Mouse (Mus musculus) midbrain, embryonic 11.5 days (tissue): ENCODE data around the gene Gm3667. TPM values are rescaled to one million over a fixed set of nuclear protein-coding genes. Genes with fewer than 3 reads are reported as not detected.
"Not testable (repeated sequence)": the region's sequence is repeated elsewhere in the genome, so short reads cannot be mapped to it uniquely, and the experiment has no call there.

Source experiments
- ATAC-seq: fragments of 200-750 bp; cut with Nextera tagmentation; 2 replicates; pipeline ENCODE4 v1.8.0; 2017; ENCODE audit warnings: moderate TSS enrichment, moderate library complexity; ENCODE audit not compliant: low FRiP score
- DNase-seq: peaks from one replicate; pipeline ENCODE4 v3.0.0; 2015; ENCODE audit warnings: low spot score; ENCODE audit errors: missing footprints
- H3K27ac ChIP-seq: fragments of 300-500 bp; sonication (generic); 2 replicates; pipeline ENCODE4 v1.5.1; 2014; ENCODE audit warnings: low read depth, low read length
- H3K27me3 ChIP-seq: fragments of 300-500 bp; sonication (generic); 2 replicates; pipeline ENCODE4 v1.6.1; 2014; ENCODE audit warnings: mild to moderate bottlenecking, low read length, moderate library complexity, mixed read lengths; ENCODE audit not compliant: control insufficient read depth, insufficient read depth
- H3K36me3 ChIP-seq: fragments of 300-500 bp; sonication (generic); 2 replicates; pipeline ENCODE4 v1.6.1; 2014; ENCODE audit warnings: mild to moderate bottlenecking, low read length, moderate library complexity, mixed read lengths; ENCODE audit not compliant: control insufficient read depth, insufficient read depth
- H3K4me1 ChIP-seq: fragments of 300-500 bp; sonication (generic); 2 replicates; pipeline ENCODE4 v1.6.1; 2014; ENCODE audit warnings: low read length; ENCODE audit not compliant: control insufficient read depth, insufficient read depth
- H3K4me2 ChIP-seq: fragments of 300-500 bp; sonication (generic); 2 replicates; pipeline ENCODE4 v1.6.1; 2014; ENCODE audit warnings: mild to moderate bottlenecking, moderate library complexity
- H3K4me3 ChIP-seq: fragments of 300-500 bp; sonication (generic); 2 replicates; pipeline ENCODE4 v1.5.1; 2014; ENCODE audit warnings: low read depth, low read length
- H3K9ac ChIP-seq: fragments of 300-500 bp; sonication (generic); 2 replicates; pipeline ENCODE4 v1.6.1; 2014; ENCODE audit warnings: low read length
- H3K9me3 ChIP-seq: fragments of 300-500 bp; sonication (generic); 2 replicates; pipeline ENCODE4 v1.6.1; 2016; ENCODE audit warnings: low read length; ENCODE audit not compliant: control insufficient read depth
- WGBS: fragments of 180-500 bp; shearing (Covaris S2); extraction: QIAGEN DNeasy Blood & Tissue Kit; methylation state at CpG from one replicate; pipeline ENCODE4 v1.1.7; 2014; 5-methylcytosine and 5-hydroxymethylcytosine counted together
- polyA plus RNA-seq: library from polyadenylated mRNA; unstranded; fragments of >200 nt; fragmentation: Nextera tagmentation; extraction: Ambion mirVana; gene quantifications from 2 replicates; pipeline ENCODE4 v1.2.1, GENCODE M21; 2014

The Gm3667 gene
- 1.8 and 2.1 TPM in 2 replicates for polyA plus RNA-seq

DNA sequence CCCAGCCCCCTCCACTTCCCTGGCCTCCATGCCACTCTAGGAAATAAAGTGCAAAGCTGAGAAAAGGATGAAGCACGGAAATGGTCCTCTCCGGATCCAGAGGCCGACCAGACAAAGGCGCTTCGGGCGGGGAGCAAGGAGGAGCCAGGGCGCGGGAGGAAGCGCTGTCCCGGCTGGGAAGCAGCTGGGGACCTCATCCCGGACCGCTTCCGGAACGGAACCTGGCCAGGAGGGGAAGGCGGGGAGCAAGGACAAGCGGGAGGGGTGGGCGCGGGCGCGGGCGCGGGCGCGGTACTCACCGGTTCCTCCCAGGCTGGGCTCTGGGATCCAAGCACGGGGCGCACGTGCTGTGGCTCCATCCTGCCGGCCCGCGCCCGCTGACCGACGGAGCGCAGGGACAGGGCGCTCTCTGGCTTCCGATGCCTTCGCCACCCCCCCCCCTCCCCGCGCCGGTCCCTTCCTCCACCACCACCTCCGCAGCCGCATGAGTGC lies at the start of gene Gm3667:
TSS of gene Gm3667 (minus strand) at position 442 of the 492 bp plus-strand sequence.
- H3K9me3 ChIP-seq, ATAC-seq: not testable (repeated sequence)

DNA sequence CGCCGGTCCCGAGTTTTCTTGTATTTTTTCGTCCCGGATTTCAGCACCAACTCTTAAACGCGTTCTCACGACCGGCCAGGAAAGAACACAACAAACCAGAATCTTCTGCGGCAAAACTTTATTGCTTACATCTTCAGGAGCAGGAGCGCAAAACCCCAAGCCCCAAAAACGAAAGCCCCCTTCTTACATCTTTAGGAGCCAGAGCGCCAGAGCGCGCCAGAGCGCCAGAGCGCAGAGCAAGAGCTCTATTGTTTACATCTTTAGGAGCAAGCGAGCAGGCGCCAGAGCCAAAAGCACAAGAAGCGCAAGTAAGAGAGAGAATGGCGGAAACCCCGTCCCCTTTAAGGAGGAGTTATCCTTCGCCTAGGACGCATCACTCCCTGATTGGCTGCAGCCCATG lies 10.1 kb upstream of the Gm3667 start:
- H3K9ac ChIP-seq, H3K36me3 ChIP-seq, DNase-seq, H3K4me3 ChIP-seq, H3K4me2 ChIP-seq, ATAC-seq, H3K4me1 ChIP-seq, H3K9me3 ChIP-seq, H3K27me3 ChIP-seq, H3K27ac ChIP-seq: not testable (repeated sequence)
- WGBS, result 95% methylated on average over 16 of the region's 24 CpGs

More for the DNA sequence above, at the start of gene Gm3667:
- not testable (repeated sequence) for H3K4me1 ChIP-seq, H3K27me3 ChIP-seq, H3K36me3 ChIP-seq, H3K27ac ChIP-seq
- 1% methylated on average over 11 of the region's 43 CpGs for WGBS
- peak; percentile 84 for DNase-seq
- Histone ChIP-seq H3K4me2 (peak within 1 kb of the TSS; percentile 44), H3K9ac (peak within 1 kb of the TSS; percentile 38; the same call in 1 of the 2 replicates), H3K4me3 (peak within 1 kb of the TSS; percentile 33)

DNA sequence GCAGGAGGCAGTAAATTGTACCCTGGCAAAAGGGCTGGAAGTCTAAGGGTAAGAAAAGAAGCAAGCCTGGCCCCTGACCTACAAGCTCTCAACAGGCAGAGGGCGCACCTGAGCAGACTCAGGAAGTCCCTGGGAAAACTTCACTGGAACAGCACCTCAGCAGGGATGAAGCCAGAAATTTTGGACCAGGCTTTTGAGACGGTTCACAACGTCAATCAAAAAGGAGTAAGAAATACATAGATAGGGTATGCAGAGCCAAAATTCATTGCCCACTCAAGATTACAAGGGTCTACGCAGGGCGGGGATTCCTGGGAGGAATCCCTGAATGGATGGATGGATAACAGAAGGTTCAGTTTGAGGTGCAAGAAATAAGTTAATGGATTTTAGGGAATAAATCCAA lies 951 bp downstream of the Gm3667 start:
- H3K4me3 ChIP-seq, ATAC-seq, H3K9me3 ChIP-seq, DNase-seq, H3K27ac ChIP-seq, H3K36me3 ChIP-seq, H3K27me3 ChIP-seq, H3K4me1 ChIP-seq, H3K9ac ChIP-seq: not testable (repeated sequence)
- 21% methylated on average over 3 of the region's 5 CpGs for WGBS
- H3K4me2 ChIP-seq, result peak overlapping the region; percentile 44; the same call in 1 of the 2 replicates

DNA sequence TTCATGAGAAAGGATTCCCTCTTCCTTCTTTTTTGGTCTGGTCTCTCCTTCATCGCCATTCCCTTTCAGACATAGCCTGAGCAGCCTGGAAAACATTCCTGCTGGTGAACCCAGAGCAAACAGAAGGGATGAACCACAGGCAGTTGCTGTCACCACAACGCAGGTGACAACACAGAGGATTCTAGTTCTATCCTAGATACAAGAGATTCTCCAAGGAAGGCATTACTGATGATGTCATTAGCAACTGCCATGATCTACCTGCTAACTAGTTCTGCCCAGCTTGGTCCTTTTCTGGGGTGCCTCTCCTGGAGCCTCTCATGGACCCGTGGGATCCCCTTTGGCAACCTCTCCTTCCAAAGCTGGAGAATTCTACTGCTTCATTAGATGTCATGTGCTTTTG lies 49.6 kb downstream of the Gm3667 start, which contains the start of gene Gm3642:
TSS of gene Gm3642 (minus strand) at position 101 of the 400 bp plus-strand sequence.
- not testable (repeated sequence) for H3K27ac ChIP-seq, H3K9ac ChIP-seq, H3K27me3 ChIP-seq, H3K4me2 ChIP-seq, H3K4me1 ChIP-seq, H3K9me3 ChIP-seq, DNase-seq, H3K4me3 ChIP-seq, ATAC-seq, H3K36me3 ChIP-seq
- no CpG with 5 or more reads among the region's 3 CpGs for WGBS

DNA sequence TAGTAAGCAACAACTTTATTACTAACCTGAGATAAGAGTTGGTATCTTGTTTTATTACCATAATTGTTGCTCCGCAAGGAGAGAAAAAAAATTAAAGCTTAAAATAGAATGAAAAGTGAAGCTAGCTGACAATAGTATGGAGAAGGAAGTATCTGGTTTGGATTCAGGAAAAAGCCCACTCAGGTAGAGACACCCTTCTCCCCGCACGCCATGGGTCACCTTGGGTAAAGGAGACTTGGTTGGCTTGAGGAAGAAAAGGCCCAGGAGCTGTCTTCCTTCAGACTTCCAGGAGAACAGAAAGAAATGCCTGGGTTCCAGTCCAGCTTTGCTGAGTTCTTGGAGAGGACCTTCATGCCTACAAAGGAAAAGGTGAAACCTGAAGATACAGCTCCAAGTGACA lies 66.5 kb downstream of the Gm3667 start:
- ATAC-seq, H3K36me3 ChIP-seq, H3K4me3 ChIP-seq, DNase-seq, H3K4me1 ChIP-seq, H3K27me3 ChIP-seq, H3K27ac ChIP-seq, H3K9ac ChIP-seq, H3K4me2 ChIP-seq, H3K9me3 ChIP-seq: not testable (repeated sequence)
- WGBS, result 90% methylated on average over 3 of the region's 3 CpGs

Other genes with a start within 250 kb of the Gm3667 start
- gene Gm10251, start 205.8 kb downstream of the Gm3667 start, polyA plus RNA-seq, result not detected in 2 replicates
- gene Gm8050, start 169.7 kb downstream of the Gm3667 start, polyA plus RNA-seq, result not detected in 2 replicates
- 6.0 and 7.7 TPM in 2 replicates for gene Gm3636, start 147.6 kb downstream of the Gm3667 start, polyA plus RNA-seq
- not detected in 2 replicates for gene Gm8362, start 115.6 kb downstream of the Gm3667 start, polyA plus RNA-seq
- gene Gm3642, start 49.7 kb downstream of the Gm3667 start, polyA plus RNA-seq, result not detected in 2 replicates
- gene Gm6356, start 83.9 kb upstream of the Gm3667 start, polyA plus RNA-seq, result not detected in 2 replicates
- gene Gm10406, start 137.5 kb upstream of the Gm3667 start, polyA plus RNA-seq, result 1.0 and 1.7 TPM in 2 replicates
- not detected in 2 replicates for gene Gm3685, start 155.0 kb upstream of the Gm3667 start, polyA plus RNA-seq
- gene Gm3696, start 210.7 kb upstream of the Gm3667 start, polyA plus RNA-seq, result 2.5 and 3.4 TPM in 2 replicates
- gene Gm6676, start 235.4 kb upstream of the Gm3667 start, polyA plus RNA-seq, result not detected in 2 replicates